Mouse (Mus musculus) right cerebral cortex, adult 2 months (tissue): ENCODE results near the gene Tenm2.

Experiments
- DNase-seq, 2 experiments: peaks; one replicate each; pipeline ENCODE4 v3.0.0; 2021 to 2022; ENCODE audit warnings: low spot score in 2 of 2

Gene Tenm2

DNA sequence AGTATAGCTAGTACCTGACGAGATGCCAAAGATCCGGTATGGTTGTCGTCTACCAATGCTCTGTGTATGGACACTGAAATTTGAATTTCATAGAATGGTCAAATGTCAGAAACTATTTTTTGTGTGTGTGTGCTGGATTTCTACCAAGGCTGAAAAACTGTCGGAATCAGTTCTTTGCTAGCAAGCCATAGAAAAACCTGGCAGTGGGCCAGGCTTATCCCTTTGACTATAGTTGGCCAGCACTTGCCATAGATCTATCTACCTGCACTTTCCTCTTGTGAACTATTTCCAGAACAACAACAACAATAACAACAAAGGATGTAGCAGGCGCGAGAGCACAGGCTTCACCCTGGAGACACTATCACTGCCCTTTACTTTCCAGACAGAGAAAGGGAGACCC is 1098.5 kb downstream of the Tenm2 start:
- DNase-seq: no peak

DNA sequence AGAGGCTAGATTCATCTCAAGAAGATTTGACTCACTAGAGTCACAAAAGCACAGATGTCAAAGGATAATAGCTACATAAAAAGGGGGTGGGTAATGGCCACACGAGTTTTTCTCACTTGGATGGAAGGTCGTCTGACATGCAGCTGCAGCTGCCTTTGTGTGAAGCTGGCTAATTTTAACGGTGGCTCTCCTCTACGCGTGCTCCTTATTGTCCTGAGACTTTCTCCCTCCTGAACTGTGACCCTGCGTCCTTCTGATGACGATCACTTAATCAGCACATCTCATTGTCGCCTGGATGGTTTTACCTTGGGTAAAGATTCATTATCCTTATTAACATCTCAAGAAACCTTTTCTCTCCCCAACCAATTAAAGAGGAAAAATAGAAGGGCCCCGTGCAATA is 1101.1 kb downstream of the Tenm2 start:
- no peak for DNase-seq

DNA sequence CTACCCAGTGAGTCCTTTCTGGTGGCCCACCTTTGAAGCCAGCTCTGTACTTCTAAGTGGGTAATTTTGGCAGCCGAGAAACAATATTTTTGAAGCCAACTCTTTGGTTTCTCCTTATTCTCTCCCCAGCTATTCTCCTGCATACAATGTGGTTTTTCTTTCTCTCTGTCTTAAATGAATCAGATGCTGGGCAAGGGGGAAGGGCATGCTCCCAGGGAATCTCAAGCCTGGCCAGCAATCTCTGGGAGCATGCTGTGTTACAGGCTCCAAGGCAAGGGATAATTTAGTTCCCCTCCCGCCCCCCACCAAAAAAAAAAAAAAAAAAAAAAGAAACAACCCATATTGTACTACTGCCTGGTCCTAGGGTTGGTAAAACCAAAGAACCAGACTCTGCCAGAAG is 1112.5 kb downstream of the Tenm2 start:
- no peak for DNase-seq

DNA sequence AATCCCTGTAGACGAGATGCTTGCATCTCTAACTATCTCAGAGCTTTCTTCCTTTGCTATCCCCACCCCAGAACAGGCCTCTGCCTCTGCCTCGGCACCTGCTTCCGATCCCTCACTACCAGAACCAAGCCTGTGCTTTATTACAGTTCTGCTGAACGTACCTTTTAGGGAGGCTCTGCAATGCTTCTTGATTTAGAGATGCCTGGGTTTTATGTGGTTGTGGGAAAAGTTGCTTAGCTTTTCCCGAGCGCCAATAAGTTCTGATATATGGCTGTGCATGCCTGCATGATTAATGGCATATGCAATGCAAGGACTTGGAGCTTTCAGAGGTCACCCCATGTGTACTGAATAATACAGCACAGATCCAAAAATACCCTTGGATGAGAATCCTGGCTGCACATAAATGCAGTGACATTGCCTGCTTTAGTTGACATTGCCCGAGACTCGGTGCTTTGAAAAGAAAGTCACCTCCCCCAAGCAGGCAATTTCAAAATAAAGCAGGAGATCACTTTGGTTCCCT is 1114.3 kb downstream of the Tenm2 start:
- DNase-seq: no peak

DNA sequence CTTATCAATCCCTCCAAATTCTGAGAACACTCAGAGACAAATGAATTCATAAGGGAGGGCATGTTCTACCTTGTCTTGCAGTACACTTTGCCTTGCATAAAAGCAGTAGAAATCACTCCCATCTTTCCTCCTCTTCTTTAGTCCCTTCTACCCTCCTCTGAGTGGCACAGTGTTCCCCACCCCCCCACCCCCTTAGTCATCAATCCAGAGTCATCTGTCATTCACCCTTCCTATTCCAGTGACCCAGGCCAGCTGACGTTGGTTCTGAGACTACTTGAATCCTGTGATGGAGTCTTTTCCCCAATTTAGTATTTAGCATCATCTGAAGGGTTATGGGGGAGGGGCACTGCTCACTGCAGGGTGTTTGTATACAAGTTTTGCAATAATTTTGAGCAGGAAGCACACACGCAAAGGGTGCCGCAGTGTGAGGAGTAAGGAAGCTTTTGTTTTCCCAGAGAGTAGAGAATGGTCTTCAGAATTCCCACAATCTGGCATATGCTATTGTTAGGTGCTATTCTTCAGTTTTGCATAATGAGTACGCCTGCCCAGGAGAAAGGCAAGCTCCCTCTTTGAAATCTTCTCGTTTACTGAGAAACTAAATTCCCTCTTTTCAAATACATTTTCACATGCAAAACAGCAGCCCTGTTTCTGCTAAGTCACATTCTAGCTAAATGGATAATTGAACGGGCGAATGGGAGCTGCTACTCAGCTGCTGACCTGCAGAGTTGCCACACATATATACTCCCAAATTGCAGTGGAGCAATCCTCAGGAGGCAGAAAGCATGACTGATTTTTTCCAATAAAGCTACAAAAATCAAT is 1115.0 kb downstream of the Tenm2 start:
- peak in 1 of 2 experiments; percentile 31 for DNase-seq

DNA sequence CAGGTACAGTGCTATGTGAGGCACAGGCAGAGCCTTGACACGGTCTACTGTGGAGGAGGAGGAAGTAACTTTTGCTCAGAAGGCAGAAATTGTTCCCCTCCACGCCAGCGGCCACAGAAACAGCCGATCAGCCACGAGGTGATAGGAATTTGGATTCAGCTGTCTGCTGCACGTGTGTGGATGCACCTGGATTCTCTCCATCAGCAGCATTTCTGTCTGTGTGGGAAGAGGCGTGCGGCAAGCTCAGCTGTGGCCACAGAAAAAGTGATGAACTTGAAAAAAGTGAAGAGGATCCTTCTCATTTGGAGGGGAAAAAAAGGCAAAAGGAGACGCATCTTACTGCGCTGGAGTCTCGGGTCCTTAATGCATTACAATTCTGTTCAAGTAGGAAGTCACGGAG is 1122.4 kb downstream of the Tenm2 start:
- DNase-seq: peak in 1 of 2 experiments; percentile 12

DNA sequence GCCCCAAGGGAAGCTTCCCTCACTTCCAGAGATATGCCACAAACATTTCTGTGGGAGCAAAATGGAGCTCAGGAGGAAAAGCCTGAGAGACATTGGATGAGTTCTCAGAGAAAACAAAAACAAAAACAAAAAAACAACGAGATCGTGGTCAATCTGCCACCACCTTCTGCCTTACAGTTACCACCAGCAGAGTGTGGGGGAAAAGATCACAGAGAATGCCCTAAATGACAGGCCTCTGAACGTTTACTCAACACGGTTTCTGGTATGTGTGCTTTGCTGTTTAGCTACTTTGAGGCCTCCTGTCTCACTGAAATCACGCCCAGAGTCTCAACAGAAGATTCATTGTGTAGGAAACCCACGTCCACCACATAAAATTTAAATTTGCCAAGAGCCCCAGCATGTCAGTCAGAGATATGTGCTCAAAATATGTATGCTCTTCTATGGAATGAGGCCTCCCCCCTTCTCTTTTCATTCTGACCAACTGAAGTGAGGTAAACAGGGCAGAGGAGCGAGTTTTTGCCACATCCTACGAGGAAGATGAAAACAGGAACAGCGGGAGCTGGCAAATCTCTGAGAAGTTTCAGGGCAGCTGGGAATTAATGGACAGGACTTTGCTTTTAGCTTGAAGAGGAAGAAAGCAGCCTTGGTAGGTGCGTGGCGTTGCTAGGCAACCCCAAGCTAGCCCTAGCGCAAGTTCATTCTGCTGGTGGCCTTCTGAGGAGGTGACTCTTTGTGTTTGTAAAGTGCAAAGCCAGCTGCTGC is 1126.6 kb downstream of the Tenm2 start:
- DNase-seq: peak; percentile 43 to 57

DNA sequence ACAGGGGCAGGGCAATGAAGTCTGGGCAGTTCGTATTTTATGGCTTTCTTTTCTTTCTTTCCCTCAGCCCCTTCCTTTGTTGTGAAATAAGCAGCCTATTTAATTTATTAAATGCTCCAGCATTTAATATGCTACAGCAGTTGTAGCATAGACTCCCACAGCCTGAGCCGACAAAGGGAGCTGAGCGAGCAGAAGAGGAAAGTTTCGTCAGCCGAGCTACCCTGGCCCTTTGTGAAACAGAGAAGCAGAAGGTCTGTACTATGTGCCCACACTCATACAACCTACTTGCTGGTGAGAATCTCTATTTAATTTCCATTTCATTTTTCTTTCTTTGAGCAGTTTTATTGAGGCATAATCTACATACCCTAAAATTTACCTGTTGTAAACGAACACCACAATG is 1127.9 kb downstream of the Tenm2 start:
- DNase-seq: peak in 1 of 2 experiments; percentile 12

DNA sequence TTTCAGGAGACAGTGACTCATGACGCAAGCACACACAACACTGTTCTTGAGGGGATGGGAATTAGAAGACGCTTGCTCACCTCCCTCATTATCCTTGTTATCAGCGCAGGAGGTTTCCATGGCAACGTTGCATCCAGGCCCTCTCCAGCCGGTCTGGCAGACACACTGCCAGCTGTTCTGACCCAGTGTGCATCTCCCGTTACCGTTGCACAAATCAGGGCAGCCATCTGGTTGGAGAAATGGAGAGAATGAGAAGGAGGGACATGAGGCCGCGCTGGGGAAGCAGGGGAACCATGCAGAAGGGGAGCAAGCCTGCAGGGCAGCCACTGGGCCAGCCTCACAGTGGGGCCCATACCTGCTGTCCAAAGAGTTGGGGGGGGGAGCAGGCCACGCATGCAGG is 1129.1 kb downstream of the Tenm2 start:
- DNase-seq: peak; percentile 42 to 43

DNA sequence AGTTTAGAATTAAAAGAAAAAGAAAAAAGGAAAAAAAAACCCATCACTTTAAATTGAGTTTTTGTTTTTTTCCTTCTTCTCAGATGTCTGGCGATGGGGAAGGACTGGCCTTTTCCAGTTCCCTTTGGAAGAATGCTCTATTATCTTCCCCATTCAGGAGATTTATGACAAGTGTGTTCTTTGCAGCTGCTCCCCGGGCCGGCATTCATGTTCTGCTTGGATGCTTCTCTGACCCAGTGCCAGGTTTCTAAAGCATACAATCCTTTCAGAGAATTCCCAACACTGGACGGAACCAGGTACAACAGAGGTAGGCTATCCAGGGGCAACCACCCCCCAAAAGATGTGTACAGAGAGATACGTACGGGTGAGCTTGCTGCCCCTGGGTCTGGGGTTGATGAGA is 1132.2 kb downstream of the Tenm2 start:
- DNase-seq: no peak

DNA sequence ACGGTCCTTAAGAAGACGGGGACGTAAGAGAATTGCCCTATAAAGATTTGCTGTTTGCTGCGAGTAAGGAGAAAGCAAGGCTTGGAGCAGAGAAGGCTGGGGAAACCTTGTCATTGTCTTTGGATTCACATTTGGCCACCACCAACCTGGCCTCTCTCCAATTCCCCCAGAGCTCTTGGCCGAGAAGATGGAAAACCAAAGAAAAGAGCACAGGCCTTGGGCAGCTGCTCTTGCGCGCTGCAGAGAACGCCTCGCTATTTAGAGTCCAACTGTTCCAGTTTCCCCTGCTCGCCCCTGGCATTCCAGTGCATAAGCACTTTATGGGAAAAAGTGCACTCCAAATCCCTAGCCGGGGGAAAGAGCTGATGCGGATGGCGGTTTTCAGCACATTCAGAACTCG is 1139.5 kb downstream of the Tenm2 start:
- peak; percentile 57 to 60 for DNase-seq

DNA sequence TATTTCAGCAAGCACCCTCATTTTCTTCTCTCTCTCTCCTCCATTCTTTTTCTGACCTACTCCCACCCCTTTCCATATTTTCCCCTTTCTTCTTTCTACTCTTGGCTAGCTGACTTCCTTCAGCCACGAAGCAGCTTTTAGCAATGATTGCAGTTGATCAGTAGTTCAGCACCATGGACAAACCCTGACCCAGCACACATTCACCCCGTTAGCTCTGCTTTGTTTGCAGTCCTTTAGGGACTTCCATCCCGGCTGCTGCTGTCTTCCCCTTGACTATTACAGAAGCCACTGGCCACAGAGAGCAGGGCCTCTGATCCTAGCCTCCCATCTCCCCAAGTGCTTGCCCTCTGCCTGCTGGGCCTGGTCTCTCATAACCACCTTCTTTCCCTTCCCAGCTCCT is 1145.6 kb downstream of the Tenm2 start:
- DNase-seq: no peak

DNA sequence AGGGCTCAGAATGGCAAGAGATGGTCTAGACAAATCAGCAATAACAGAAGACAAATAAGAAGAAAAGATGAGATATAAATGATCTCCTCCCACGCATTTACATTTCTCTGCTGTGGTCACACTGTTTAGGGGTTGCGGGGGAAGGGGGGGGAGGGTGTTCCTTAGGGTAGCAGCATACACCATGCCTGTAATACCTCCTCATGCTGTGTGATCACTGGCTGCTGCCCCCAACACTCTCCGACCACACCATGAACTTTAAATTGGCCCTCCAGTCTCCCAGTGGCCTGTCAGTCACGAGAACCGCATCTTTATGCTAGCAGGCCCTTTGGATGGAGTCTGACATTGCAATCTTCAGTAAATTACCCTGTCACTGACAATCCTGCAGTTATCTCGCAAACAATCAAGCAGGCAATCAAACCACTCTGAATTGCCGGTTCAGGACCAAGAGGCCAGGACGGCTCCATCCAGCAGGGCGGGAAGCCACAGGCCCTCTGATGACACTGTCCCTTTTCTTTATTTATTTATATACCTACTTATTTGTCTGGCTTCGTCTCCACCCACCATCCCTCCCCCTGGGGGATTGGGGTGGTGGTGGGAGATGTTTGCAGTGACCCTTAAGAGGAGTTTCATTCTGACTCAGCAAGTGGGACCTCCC is 1154.2 kb downstream of the Tenm2 start:
- no peak for DNase-seq

DNA sequence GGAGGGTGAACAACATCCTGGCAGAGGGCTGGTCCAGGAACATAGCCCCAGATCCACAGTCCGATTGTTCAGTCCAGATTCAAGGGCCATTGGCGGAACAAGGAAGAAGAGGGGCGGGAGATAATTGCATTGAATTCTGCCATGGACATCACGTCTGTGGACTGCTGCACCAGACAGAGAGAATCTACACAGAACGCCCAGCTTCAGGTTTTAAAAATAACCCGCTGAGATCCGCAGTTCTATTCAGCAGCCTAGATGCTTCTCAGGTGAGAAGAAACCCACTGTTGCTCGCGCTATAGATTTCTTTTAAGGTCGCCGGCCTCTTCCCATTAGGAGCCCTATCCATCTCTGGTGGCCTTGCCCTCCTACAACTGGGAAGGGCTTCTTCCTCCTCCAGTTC is 1155.0 kb downstream of the Tenm2 start:
- peak in 1 of 2 experiments; percentile 15 for DNase-seq

DNA sequence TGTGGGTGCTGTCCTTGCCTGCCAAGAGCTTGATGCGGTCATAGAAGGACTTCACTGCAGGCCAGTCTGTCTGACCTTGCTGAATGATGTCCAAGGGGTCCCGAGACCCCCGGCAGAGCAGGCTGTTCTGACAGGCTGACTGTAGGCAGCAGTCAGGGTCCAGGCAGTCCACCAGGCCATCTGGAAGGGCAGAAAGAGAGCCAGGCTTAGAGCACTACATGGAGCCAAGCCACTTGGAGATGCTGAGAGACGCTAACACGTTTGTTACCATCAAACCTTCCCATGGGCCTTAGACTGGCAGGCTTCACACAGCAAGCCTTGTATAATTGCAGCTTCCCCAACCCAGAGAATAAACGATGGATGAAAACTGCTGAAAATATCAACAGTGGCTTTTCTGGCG is 1157.4 kb downstream of the Tenm2 start:
- no peak for DNase-seq

DNA sequence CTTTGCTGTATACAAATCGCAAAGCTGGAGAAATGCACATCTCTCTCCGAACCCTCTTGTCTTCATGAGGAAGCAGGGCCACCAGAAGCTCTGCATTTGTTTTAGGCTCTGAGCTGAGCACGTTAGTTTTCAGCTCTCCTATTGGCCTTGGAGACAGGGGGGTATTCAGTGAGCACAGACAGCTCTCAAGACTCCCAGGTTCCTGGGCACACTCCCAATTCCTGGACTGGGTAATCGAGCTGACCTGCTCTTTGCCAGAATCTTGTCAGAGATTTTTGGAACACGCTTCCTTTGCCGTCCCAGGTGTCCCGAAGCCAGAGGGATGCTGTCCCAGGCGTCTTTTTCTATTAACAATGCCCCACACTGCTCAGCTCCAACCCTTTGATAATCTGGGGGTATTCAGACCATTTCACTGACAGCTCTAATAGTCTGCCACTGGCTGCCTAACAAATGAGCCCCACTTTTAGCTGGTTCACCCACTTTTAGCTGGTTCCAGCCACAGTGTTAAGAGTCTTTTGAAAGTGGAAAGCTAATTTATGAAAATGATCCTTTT is 1161.7 kb downstream of the Tenm2 start:
- DNase-seq: no peak

DNA sequence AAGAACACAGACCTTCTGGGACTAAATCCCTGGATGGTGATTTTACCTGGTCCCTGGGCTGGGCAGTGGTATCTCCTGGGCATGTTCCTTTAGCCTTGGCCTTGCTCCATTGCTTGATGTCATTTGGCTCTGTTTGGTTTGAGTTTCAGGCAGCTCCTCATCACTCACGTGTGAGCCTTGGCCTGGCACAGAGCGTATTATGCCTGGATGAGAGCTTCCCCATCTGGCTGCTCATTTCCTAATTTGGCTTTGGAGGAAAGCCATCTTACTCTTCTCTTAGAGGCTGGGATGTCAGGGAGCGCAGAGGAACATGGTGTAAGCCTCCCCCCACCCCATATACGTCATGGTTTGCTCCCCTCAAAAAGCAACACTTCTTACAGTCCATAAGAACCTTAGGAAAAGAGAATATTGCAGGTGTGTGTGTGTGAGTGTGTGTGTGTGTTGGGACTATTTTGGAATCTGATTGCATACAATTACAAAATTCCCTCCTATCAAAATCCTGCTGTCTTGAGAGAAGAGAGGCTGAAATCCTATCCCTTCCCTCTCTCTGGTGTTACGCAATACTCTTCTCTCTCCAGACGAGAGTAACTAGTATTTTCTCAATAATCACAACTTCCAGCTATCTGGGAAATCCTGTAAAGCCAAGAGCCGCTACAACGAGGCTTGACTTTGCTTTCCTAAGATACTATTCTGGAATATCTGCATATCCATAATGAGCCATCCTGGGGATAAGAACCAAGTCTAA is 1162.5 kb downstream of the Tenm2 start:
- DNase-seq: peak; percentile 39 to 50

DNA sequence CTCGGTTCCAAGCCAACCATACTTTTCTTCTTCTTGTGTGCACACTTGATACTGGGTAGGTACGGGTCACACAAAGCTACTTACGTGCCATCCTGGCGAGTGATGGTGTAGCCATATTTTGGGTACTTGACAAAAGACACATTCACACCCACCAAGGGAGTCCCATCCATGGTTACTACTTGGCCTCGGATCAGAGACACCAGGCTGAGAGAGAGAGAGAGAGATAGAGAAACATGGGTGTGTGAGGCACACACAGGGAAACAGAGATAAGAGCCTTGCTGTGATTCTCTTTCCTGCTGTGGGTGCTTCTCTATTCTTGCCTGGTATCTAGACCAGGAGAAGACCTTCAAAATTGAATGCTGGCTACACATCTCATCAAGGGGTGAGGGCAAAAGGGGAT is 1163.1 kb downstream of the Tenm2 start:
- DNase-seq: no peak

DNA sequence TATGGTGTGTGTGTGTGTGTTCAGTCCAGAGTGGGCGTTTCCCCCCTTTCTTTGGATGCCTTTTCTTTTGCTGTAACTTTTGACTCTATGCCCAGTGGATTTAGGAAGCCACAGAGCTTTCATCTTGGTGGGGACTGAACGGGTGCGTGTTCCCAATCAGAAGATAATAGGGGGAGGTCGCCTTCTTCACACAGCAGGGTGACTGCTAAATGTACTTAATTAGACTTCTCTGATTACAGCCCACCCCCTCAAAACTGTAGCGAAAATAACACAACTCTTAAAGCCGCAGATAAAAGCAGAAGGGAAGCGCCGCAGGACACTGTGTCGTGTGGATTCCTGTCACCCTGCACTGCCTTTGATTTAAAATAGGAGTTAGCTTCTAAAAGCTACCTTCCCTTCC is 1163.7 kb downstream of the Tenm2 start:
- DNase-seq: no peak

DNA sequence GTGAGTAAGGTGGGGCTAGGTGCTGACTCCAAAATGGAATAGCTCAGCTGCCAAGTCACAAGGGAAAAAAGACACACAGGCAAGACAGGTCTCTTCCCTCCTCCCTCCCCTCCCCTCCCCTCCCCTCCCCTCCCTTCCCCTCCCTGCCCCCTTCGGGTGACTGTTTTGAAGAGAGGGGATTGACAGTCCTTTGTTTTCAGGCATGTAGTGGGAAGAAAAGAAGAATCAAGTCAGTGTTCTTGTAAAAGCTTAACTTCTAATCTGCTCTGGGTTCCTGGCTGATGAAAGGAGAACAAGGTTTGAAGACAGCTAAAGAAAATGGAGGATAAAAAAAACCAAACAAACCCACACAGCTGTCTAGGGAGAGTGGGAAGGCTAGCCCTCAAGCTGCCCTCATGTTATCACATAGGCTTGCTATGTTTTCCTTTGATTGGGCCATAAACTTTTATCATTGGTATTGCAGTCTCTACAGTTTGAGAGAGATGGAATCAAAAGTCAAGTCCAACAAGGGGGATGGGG is 1176.4 kb downstream of the Tenm2 start:
- no peak for DNase-seq

DNA sequence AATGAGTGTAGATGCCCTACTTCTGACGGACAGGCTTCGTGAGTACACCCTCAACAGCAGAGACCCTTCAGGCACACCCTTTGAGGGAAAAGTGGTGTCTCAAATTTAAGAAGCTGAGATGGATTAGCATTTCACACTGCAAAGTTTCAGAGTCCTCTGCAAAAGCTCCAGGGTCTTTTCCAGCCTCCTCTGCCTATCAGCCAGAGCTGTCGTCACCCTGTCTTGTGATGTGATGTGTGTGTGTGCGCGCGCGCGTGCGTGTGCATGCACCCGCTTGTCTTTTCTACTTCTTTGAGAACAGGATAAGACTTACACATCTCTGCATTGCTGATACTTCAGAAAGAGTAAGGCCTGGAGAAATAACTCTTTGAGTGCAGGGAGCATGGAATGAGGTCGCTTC is 1179.2 kb downstream of the Tenm2 start:
- no peak for DNase-seq
